Mouse (Mus musculus): ENCODE data around the gene Kcnb1.

DNA sequence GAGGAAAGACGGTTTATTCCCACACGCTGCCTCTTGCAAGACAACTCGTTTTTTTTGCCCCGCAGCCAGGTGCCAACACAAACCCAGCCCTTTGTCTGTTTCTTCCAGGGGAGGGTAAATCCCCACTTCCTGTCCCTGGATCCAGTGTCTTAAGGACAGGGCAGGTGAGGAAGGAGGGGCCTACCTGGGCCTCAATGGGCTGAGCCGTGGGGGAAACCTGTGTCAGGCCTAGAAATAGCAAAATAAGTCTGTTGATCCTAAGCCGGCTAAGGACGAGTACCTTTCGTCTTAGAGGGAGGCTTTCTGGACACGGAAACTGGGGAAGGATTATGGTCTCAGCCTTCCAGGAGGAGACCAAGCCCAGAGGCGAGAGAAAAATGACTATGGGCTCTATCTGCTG, 3.4 kb downstream of the Kcnb1 start:
- TF ChIP-seq CHD2 (IDR thresholded peaks at IDR 0.05; ENCODE audit: low read depth, low read length) = no peak
- TF ChIP-seq ZC3H11A (IDR thresholded peaks at IDR 0.05; ENCODE audit: borderline replicate concordance, low read depth, low read length) = no peak
- no peak for TF ChIP-seq ZNF384 (IDR thresholded peaks at IDR 0.05; ENCODE audit: low read depth, low read length)

All from ES-E14 (cell line).